Mouse (Mus musculus): ENCODE measurements around the gene Mga.

DNA sequence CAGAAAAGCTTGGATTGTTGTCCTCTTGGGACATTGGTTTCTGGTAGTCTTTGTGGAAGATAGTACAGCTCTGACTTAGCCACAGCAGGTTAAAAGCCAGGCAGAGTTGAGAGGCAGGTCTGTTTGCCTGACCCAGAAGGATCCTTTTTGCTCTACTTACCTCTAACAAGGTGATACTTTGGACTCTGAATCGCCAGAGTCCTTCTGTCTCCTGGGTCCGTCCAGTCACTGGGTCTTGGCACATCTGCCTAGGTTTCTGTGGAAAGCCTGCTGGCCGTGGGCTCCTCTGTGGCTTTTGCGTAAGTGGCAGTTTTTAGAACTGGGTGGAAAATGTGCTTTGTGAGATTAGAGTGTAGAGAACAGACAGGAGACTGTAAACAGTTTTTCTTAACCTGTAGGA, 91.9 kb downstream of the Mga start:
- no peak for TF ChIP-seq CTCF (conservative IDR thresholded peaks at IDR 0.05; ENCODE audit: low read length)
- TF ChIP-seq NANOG (IDR thresholded peaks at IDR 0.05; ENCODE audit: borderline replicate concordance, low read length), result no peak
- no peak for TF ChIP-seq POU5F1 (IDR thresholded peaks at IDR 0.05; ENCODE audit: borderline replicate concordance, low read length)

Data from E14TG2a.4 (cell line).